Mouse (Mus musculus) liver, adult 2 months (tissue): ENCODE data around the gene Hadhb.

ENCODE experiments used
- CTCF ChIP-seq: fragments of 200-500 bp; IDR thresholded peaks from 2 replicates; pipeline ENCODE4 v1.5.1; 2011; ENCODE audit warnings: low read depth, low read length, control low read depth
- POLR2A ChIP-seq: fragments of 200-500 bp; IDR thresholded peaks from 2 replicates; pipeline ENCODE4 v1.6.1; 2011; ENCODE audit warnings: low read length, control low read depth; ENCODE audit not compliant: insufficient read depth; ENCODE audit errors: extremely low read depth

DNA sequence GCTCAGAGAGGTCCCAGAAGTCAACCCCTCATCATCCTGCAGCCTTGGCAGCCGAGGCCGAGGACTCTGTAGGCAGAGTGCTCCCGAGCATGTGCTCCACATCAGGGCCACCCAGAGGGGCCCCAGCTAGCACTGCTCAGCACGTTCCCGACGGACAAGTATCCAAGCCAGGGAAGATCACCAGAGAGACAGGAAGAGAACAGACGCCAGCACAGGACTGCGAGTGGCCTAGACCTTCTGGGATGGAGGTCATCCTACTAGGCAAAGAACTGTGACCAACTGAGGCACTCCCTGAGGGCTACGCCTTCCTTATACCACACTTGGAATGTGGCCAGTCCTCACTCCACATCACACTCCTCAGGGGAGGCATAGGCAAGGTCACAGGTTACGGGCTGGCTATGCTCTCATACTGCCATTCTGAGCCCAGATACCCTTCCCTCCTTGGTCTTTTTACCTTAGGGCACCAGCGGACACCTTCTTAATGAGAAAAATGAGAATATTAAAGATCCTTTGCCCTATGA is 19.3 kb upstream of the Hadhb start:
- TF ChIP-seq CTCF (no peak), POLR2A (no peak)
